Mouse (Mus musculus): Measurements from ENCODE around the gene Zfp607b. TPM values are rescaled to one million over a fixed set of nuclear protein-coding genes. Genes with fewer than 3 reads are reported as not detected.

Zfp607b gene
- polyA plus RNA-seq, 1 experiment from 2014 or later, result 4.0 TPM

DNA sequence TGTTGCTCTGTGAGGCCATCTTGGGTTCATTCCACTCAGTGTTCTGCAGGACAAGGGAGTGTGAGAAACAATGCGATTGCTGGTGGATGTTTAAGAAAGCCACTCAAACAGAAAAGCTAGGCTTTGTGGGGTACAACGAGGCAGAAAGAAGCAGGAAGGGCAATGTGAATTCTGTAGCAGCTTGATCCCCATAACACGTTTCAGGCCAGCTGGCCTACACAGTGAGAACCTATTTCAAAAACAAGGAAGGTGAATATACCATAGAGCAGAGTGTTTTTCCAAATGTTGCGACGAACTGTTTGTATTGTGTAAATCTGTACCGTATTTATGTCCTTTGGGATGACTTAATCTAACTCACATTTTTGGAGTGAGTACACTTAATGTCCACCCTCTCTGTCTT is 43.4 kb downstream of the Zfp607b start:
- Histone ChIP-seq H3K4me1 (peaks cover 13% of the 10 kb centered on the region; the same call in 1 of the 2 replicates), H3K9me3 (no peaks in the 10 kb centered on the region), H3K27ac (no peak overlapping the region), H3K27me3 (no peaks in the 10 kb centered on the region), H3K36me3 (no peaks in the 10 kb centered on the region), H3K4me3 (peak overlapping the region; percentile 76), H3K4me2 (peak overlapping the region; percentile 66), H3K9ac (peak overlapping the region; percentile 83)
- WGBS, result 73% methylated on average over 6 of the region's 6 CpGs
- ATAC-seq (ENCODE audit: borderline replicate concordance, extremely low read depth, low FRiP score, low TSS enrichment), result no peak

DNA sequence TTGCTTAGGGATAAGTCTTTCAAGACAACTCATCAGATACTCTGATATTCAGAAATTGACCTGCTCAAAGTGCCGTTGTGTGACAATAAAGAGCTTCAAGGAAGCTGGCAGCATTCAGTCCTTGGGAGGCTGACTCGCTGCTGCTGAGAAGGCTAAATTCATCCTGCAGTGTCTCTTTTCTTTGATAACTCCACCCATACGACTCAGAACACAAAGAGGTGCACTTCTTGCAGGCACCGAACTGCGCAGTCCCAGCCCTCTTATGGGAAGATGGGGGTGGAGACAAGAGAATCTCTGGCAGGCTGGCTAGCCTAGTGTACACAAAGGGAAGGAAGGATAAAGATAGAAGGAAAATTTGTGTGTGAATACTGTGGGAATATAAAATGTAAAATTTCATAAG is 46.3 kb downstream of the Zfp607b start:
- no peaks in the 10 kb centered on the region for H3K9me3 ChIP-seq
- no peak overlapping the region for H3K27ac ChIP-seq
- ATAC-seq (ENCODE audit: borderline replicate concordance, extremely low read depth, low FRiP score, low TSS enrichment), result no peak
- H3K27me3 ChIP-seq, result no peaks in the 10 kb centered on the region
- no peak overlapping the region for H3K4me2 ChIP-seq
- H3K4me1 ChIP-seq, result peaks cover 13% of the 10 kb centered on the region; the same call in 1 of the 2 replicates
- no peak overlapping the region for H3K9ac ChIP-seq
- H3K36me3 ChIP-seq, result peaks cover 24% of the 10 kb centered on the region
- no peak overlapping the region for H3K4me3 ChIP-seq
- 74% methylated on average over 5 of the region's 5 CpGs for WGBS

Other genes starting within 250 kb of the Zfp607b start
- 0.21 and 0.33 TPM in 2 replicates for gene Sptbn4, start 241.7 kb upstream of the Zfp607b start, polyA plus RNA-seq (2015; fragmentation: Nextera tagmentation; extraction: Ambion mirVana)
- 58.8 and 68.5 TPM in 2 replicates for gene Blvrb, start 241.4 kb upstream of the Zfp607b start, polyA plus RNA-seq (2015; fragmentation: Nextera tagmentation; extraction: Ambion mirVana)
- gene Sertad3, start 215.6 kb upstream of the Zfp607b start, polyA plus RNA-seq (2015; fragmentation: Nextera tagmentation; extraction: Ambion mirVana), result 28.6 and 31.1 TPM in 2 replicates
- 48.5 and 49.6 TPM in 2 replicates for gene Sertad1, start 202.4 kb upstream of the Zfp607b start, polyA plus RNA-seq (2015; fragmentation: Nextera tagmentation; extraction: Ambion mirVana)
- 7.2 and 8.7 TPM in 2 replicates for gene Prx, start 190.0 kb upstream of the Zfp607b start, polyA plus RNA-seq (2015; fragmentation: Nextera tagmentation; extraction: Ambion mirVana)
- 0.87 and 0.92 TPM in 2 replicates for gene Hipk4, start 166.1 kb upstream of the Zfp607b start, polyA plus RNA-seq (2015; fragmentation: Nextera tagmentation; extraction: Ambion mirVana)
- 74.8 and 78.3 TPM in 2 replicates for gene Pld3, start 136.1 kb upstream of the Zfp607b start, polyA plus RNA-seq (2015; fragmentation: Nextera tagmentation; extraction: Ambion mirVana)
- gene 2310022A10Rik, start 136.1 kb upstream of the Zfp607b start, polyA plus RNA-seq (2015; fragmentation: Nextera tagmentation; extraction: Ambion mirVana), result 24.0 and 24.8 TPM in 2 replicates
- 89.6 and 98.5 TPM in 2 replicates for gene Akt2, start 97.8 kb upstream of the Zfp607b start, polyA plus RNA-seq (2015; fragmentation: Nextera tagmentation; extraction: Ambion mirVana)
- 0.09 and 0.60 TPM in 2 replicates for gene Ttc9b, start 35.4 kb upstream of the Zfp607b start, polyA plus RNA-seq (2015; fragmentation: Nextera tagmentation; extraction: Ambion mirVana)
- 6.9 and 7.6 TPM in 2 replicates for gene Map3k10, start 14.7 kb upstream of the Zfp607b start, polyA plus RNA-seq (2015; fragmentation: Nextera tagmentation; extraction: Ambion mirVana)
- 33.8 and 38.9 TPM in 2 replicates for gene Zfp60, start 42.0 kb downstream of the Zfp607b start, polyA plus RNA-seq (2015; fragmentation: Nextera tagmentation; extraction: Ambion mirVana)
- 1.9 and 2.5 TPM in 2 replicates for gene Zfp626, start 117.9 kb downstream of the Zfp607b start, polyA plus RNA-seq (2015; fragmentation: Nextera tagmentation; extraction: Ambion mirVana)
- 8.4 and 8.5 TPM in 2 replicates for gene Zfp59, start 149.3 kb downstream of the Zfp607b start, polyA plus RNA-seq (2015; fragmentation: Nextera tagmentation; extraction: Ambion mirVana)
- 3.6 and 4.3 TPM in 2 replicates for gene Zfp607a, start 168.2 kb downstream of the Zfp607b start, polyA plus RNA-seq (2015; fragmentation: Nextera tagmentation; extraction: Ambion mirVana)
- 8.7 and 8.9 TPM in 2 replicates for gene Zfp974, start 240.1 kb downstream of the Zfp607b start, polyA plus RNA-seq (2015; fragmentation: Nextera tagmentation; extraction: Ambion mirVana)